Mouse (Mus musculus): Measurements from ENCODE around the gene Nxph3. TPM values are rescaled to one million over a fixed set of nuclear protein-coding genes. Genes with fewer than 3 reads are reported as not detected.

Gene Nxph3
- 9.2 and 15.6 TPM in 2 replicates for polyA plus RNA-seq (2012; rRNA removed)

GRCm38 (mm10) chr11:95514298-95514861, at the start of gene Nxph3:
Gene Nxph3, minus strand, starts transcription at chr11:95514570.
- peak; percentile 49 for TF ChIP-seq CTCF (IDR thresholded peaks at IDR 0.05; ENCODE audit: borderline replicate concordance, extremely low read depth, insufficient read depth, insufficient read length)
- TF ChIP-seq POLR2A (IDR thresholded peaks at IDR 0.05; ENCODE audit: borderline replicate concordance, extremely low read depth, insufficient read depth, insufficient read length, poor library complexity, severe bottlenecking): no peak
- peak; percentile 56 for DNase-seq (ENCODE audit: low read depth)

- DNase-seq (ENCODE audit: low read depth): no peak
- TF ChIP-seq POLR2A (IDR thresholded peaks at IDR 0.05; ENCODE audit: borderline replicate concordance, extremely low read depth, insufficient read depth, insufficient read length, poor library complexity, severe bottlenecking): no peak
- no peak; the same call in 1 of the 2 replicates for TF ChIP-seq CTCF (IDR thresholded peaks at IDR 0.05; ENCODE audit: borderline replicate concordance, extremely low read depth, insufficient read depth, insufficient read length)
Observed at GRCm38 (mm10) chr11:95563849-95564248, 49.5 kb upstream of the Nxph3 start.

GRCm38 (mm10) chr11:95560773-95561172, 46.4 kb upstream of the Nxph3 start:
- TF ChIP-seq CTCF (IDR thresholded peaks at IDR 0.05; ENCODE audit: borderline replicate concordance, extremely low read depth, insufficient read depth, insufficient read length) (no peak), POLR2A (IDR thresholded peaks at IDR 0.05; ENCODE audit: borderline replicate concordance, extremely low read depth, insufficient read depth, insufficient read length, poor library complexity, severe bottlenecking) (no peak)
- DNase-seq (ENCODE audit: low read depth): no peak

GRCm38 (mm10) chr11:95559761-95560160, 45.4 kb upstream of the Nxph3 start:
- DNase-seq (ENCODE audit: low read depth): peak; percentile 31
- TF ChIP-seq CTCF (IDR thresholded peaks at IDR 0.05; ENCODE audit: borderline replicate concordance, extremely low read depth, insufficient read depth, insufficient read length): no peak
- TF ChIP-seq POLR2A (IDR thresholded peaks at IDR 0.05; ENCODE audit: borderline replicate concordance, extremely low read depth, insufficient read depth, insufficient read length, poor library complexity, severe bottlenecking): no peak

- TF ChIP-seq CTCF (IDR thresholded peaks at IDR 0.05; ENCODE audit: borderline replicate concordance, extremely low read depth, insufficient read depth, insufficient read length): no peak
- TF ChIP-seq POLR2A (IDR thresholded peaks at IDR 0.05; ENCODE audit: borderline replicate concordance, extremely low read depth, insufficient read depth, insufficient read length, poor library complexity, severe bottlenecking): no peak
- no peak for DNase-seq (ENCODE audit: low read depth)
Observed at GRCm38 (mm10) chr11:95557719-95558118, 43.3 kb upstream of the Nxph3 start.

- no peak for TF ChIP-seq POLR2A (IDR thresholded peaks at IDR 0.05; ENCODE audit: borderline replicate concordance, extremely low read depth, insufficient read depth, insufficient read length, poor library complexity, severe bottlenecking)
- TF ChIP-seq CTCF (IDR thresholded peaks at IDR 0.05; ENCODE audit: borderline replicate concordance, extremely low read depth, insufficient read depth, insufficient read length): no peak
- no peak for DNase-seq (ENCODE audit: low read depth)
Observed at GRCm38 (mm10) chr11:95557032-95557431, 42.7 kb upstream of the Nxph3 start.

GRCm38 (mm10) chr11:95555279-95555678, 40.9 kb upstream of the Nxph3 start:
- DNase-seq (ENCODE audit: low read depth): no peak
- TF ChIP-seq POLR2A (IDR thresholded peaks at IDR 0.05; ENCODE audit: borderline replicate concordance, extremely low read depth, insufficient read depth, insufficient read length, poor library complexity, severe bottlenecking): no peak
- TF ChIP-seq CTCF (IDR thresholded peaks at IDR 0.05; ENCODE audit: borderline replicate concordance, extremely low read depth, insufficient read depth, insufficient read length): no peak

GRCm38 (mm10) chr11:95550301-95551021, 36.1 kb upstream of the Nxph3 start:
- TF ChIP-seq POLR2A (IDR thresholded peaks at IDR 0.05; ENCODE audit: borderline replicate concordance, extremely low read depth, insufficient read depth, insufficient read length, poor library complexity, severe bottlenecking) (no peak), CTCF (IDR thresholded peaks at IDR 0.05; ENCODE audit: borderline replicate concordance, extremely low read depth, insufficient read depth, insufficient read length) (no peak)
- DNase-seq (ENCODE audit: low read depth): no peak

- TF ChIP-seq POLR2A (IDR thresholded peaks at IDR 0.05; ENCODE audit: borderline replicate concordance, extremely low read depth, insufficient read depth, insufficient read length, poor library complexity, severe bottlenecking) (no peak), CTCF (IDR thresholded peaks at IDR 0.05; ENCODE audit: borderline replicate concordance, extremely low read depth, insufficient read depth, insufficient read length) (no peak)
- no peak for DNase-seq (ENCODE audit: low read depth)
Observed at GRCm38 (mm10) chr11:95546021-95546782, 31.8 kb upstream of the Nxph3 start.

GRCm38 (mm10) chr11:95544546-95545327, 30.4 kb upstream of the Nxph3 start:
- no peak for DNase-seq (ENCODE audit: low read depth)
- TF ChIP-seq POLR2A (IDR thresholded peaks at IDR 0.05; ENCODE audit: borderline replicate concordance, extremely low read depth, insufficient read depth, insufficient read length, poor library complexity, severe bottlenecking) (no peak), CTCF (IDR thresholded peaks at IDR 0.05; ENCODE audit: borderline replicate concordance, extremely low read depth, insufficient read depth, insufficient read length) (no peak)

Data from brain, embryonic 14.5 days (tissue).